ENCODE assay signal across 28 mouse cellular contexts in the genomic region with DNA sequence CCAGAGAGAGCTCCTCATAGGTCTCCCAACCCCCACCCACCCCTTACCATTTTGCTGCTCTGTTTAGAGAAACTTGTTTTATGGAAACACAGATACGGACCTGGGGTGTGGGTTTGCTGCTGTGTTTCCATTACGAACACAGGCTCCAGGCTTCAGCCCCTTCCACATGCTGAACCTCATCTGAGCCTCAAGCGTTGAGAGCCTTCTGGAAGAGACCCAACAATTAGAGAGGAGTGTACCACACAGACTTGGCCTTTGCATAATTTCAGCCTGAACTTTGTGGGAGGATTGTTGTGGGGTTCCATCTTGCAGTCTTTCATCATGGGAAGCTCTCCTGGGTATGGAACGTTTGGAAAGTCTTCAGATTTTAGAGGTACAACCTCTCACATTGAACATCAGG.
DNase-seq lines count a peak whose midpoint lies in the region; ATAC-seq lines count a peak whose summit lies in the region.
"Had no signal": no experiment of that assay in that cellular context is flagged by ENCODE, and none has a peak within 500 bp of the region (broad histone marks: within the 10 kb centered on the region; RNA-seq: fewer than 3 reads in every experiment).

No protein-coding gene starts in this region.

- 58% methylated on average over 4 of the region's 4 CpGs for WGBS in heart, embryonic 12.5 days
- 87% methylated on average over 4 of the region's 4 CpGs for WGBS in forebrain, embryonic 10.5 days

- peak; percentile 36 to 44 for DNase-seq in heart, adult 9 months (ENCODE audit: low spot score in 2 of 2)
- DNase-seq in NIH3T3 (ENCODE audit: low read depth) (peak; percentile 33), adipocyte (ENCODE audit: low spot score) (peak; percentile 17)
- peak; percentile 9 to 39 for DNase-seq in heart, postnatal 14 days
- no peak for DNase-seq in forebrain, embryonic 10.5 days (ENCODE audit: extremely low spot score, low spot score)
- DNase-seq: adrenal gland, adult 8-10 months; B cell, adult 2 months; cerebellum, adult 2 months; cerebellum, postnatal 14 days; forebrain, postnatal 0 days; kidney, adult 11 months; kidney, postnatal 25 days; right cerebral cortex, postnatal 4 days; thymus, adult 18-20 months; thymus, postnatal 25 days had no signal

- no peaks in the 10 kb centered on the region for H3K27me3 ChIP-seq in heart, embryonic 12.5 days (replicated peaks)
- H3K27me3 ChIP-seq in forebrain, embryonic 10.5 days (ENCODE audit: poor library complexity, severe bottlenecking) = no peaks in the 10 kb centered on the region
- H3K27me3 ChIP-seq: hindbrain, embryonic 15.5 days; limb, embryonic 13.5 days; neural tube, embryonic 12.5 days had no signal

- no peak for ATAC-seq in heart, embryonic 12.5 days (ENCODE audit: insufficient number of reproducible peaks, low FRiP score)
- no peak for ATAC-seq in erythroid progenitor cell, adult 5-6 weeks (replicated peaks; ENCODE audit: low FRiP score, poor library complexity, severe bottlenecking)
- ATAC-seq: activated CD4-positive, CD25-positive, alpha-beta regulatory T cell, adult 4 months; forebrain, postnatal 0 days; inflammation-experienced regulatory T-cells, adult 6 months; midbrain, embryonic 16.5 days had no signal

- H3K27ac ChIP-seq in heart, embryonic 12.5 days (ENCODE audit: poor library complexity, severe bottlenecking) = no peak overlapping the region
- H3K27ac ChIP-seq in forebrain, embryonic 10.5 days = no peak overlapping the region
- H3K27ac ChIP-seq: hindbrain, embryonic 10.5 days; hindbrain, embryonic 15.5 days; limb, embryonic 13.5 days; midbrain, embryonic 10.5 days; neural tube, embryonic 12.5 days; stomach, postnatal 0 days had no signal

- H3K9ac ChIP-seq in heart, embryonic 12.5 days = no peak overlapping the region
- H3K9ac ChIP-seq: forebrain, postnatal 0 days; hindbrain, embryonic 15.5 days; limb, embryonic 13.5 days; neural tube, embryonic 12.5 days had no signal

- intact Hi-C loops in heart, postnatal 14 days (cut with DNase I) = no loop called here

- 0 out of 2 replicates have a peak, but pooled peaks cover 4% of the 10 kb centered on the region for H3K9me3 ChIP-seq in heart, embryonic 12.5 days (replicated peaks)
- H3K9me3 ChIP-seq in forebrain, embryonic 10.5 days = peaks cover 6% of the 10 kb centered on the region
- H3K9me3 ChIP-seq: hindbrain, embryonic 15.5 days; limb, embryonic 13.5 days; midbrain, embryonic 10.5 days; neural tube, embryonic 12.5 days had no signal

- no peak overlapping the region for H3K4me2 ChIP-seq in heart, embryonic 12.5 days
- H3K4me2 ChIP-seq: hindbrain, embryonic 15.5 days; limb, embryonic 13.5 days; liver, embryonic 11.5 days; neural tube, embryonic 12.5 days had no signal

- H3K4me1 ChIP-seq in heart, embryonic 12.5 days (replicated peaks) = peaks cover 9% of the 10 kb centered on the region
- H3K4me1 ChIP-seq in forebrain, embryonic 10.5 days = peaks cover 9% of the 10 kb centered on the region

- H3K4me3 ChIP-seq in heart, embryonic 12.5 days = no peak overlapping the region
- H3K4me3 ChIP-seq in forebrain, embryonic 10.5 days = no peak overlapping the region
- H3K4me3 ChIP-seq: hindbrain, embryonic 10.5 days; hindbrain, embryonic 15.5 days; limb, embryonic 13.5 days; midbrain, embryonic 10.5 days; myocyte; neural tube, embryonic 12.5 days had no signal

- no peaks in the 10 kb centered on the region for H3K36me3 ChIP-seq in heart, embryonic 12.5 days
- H3K36me3 ChIP-seq in forebrain, embryonic 10.5 days (replicated peaks) = no peaks in the 10 kb centered on the region
- H3K36me3 ChIP-seq: hindbrain, embryonic 10.5 days; hindbrain, embryonic 15.5 days; limb, embryonic 13.5 days; midbrain, embryonic 10.5 days; neural tube, embryonic 12.5 days had no signal
